Mouse (Mus musculus): Measurements from ENCODE around the gene S100a4. TPM values are rescaled to one million over a fixed set of nuclear protein-coding genes. Genes with fewer than 3 reads are reported as not detected.
A peak's percentile ranks its signal among the peaks of the same experiment; 100 is the strongest.

The S100a4 gene
- polyA plus RNA-seq, 3 experiments from 2014 or later: 65.2 to 589 (median 72.0) TPM

DNA sequence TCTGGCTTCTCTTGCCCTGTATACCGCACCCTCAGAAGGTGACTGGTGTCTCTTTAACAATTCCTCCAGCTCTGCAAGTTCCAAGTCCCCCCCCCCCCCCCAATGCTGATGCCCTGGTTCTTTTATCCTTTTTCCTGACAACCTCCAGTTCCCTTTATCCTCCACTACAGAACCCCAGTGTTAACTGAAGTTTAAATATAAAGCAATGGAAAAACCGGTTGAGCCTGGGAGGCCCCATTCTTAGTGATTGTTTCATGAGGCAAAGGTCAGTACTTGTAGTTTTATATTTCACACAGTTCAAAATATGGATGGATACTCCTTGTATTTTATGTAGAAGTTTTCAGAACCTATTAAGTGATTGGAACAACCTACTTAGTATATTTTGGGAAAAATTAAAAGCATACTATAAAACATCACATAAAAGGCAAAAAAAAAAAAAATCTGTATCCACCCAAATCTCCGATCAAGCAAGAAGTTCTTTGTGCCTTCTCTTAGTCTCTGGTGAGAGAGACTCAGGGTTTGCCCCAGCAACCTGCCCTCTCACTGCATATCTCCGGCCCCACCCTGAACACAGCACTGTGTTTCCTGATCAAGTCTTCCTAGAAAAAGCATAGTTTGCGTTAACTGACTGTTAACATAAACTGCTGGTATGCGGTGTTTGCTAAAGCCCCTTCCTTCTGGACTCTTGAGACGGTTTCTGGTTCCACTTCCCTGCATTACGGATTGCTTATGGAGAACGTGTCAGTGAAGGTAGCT lies 22.9 kb downstream of the S100a4 start:
- ATAC-seq: no peak

DNA sequence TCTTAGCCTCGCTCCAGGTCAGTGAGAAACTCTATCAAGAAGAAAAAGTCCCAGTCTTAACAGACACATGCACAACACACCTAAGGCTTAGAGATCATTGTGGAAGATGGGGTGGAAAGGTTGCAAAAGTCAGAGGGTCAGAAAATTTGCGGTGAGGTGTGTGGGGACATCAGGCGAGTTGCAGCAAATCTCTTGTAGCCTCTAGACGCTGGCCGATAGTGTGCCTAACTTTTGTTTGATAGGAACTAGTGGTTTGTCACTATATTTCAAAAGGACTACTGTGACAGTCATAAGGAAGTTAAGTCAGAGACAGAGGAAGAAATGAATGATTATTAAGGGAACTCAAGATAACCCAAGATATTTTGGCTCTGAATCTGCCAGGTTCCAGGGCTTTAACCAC lies 23.8 kb downstream of the S100a4 start:
- ATAC-seq: no peak

DNA sequence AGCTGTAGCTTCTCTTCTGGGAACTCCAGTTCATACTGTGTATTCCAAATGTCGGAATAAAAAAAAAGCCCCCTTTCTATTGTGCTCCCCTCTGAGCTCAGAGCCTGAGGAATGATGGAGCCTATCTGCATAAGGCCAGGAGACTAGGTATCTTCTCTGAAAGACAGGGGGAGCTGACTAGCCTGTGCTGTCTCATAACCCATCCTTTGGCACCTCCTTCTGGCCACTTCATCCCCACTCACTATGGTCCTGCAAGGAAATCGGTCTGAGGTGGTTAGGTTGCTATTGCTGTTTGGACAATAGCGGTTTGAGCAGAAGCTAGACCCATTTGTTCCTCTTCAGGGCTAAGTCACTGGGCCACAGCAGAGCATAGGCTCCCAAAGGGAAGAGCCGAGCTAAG lies 24.2 kb downstream of the S100a4 start:
- no peak for ATAC-seq

DNA sequence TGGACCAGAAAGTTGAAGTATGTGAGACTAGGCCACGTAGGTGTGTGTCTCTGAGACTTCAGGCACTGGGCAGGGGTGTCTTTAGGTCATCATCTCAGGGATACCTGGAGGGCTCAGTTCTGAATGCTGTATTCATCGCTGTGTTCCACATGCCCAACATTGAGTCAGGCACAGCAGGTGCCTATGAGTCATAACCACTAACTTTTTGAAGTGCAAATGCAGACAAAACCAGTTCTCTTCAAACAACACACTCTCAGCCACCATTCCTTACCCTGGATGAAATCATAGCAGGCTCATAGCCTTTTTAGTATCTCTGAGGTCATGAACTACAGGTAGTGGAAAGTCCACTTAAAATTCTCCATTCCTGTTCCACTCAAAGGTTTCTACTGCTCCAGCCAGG lies 25.7 kb downstream of the S100a4 start:
- peak; percentile 54 for ATAC-seq

DNA sequence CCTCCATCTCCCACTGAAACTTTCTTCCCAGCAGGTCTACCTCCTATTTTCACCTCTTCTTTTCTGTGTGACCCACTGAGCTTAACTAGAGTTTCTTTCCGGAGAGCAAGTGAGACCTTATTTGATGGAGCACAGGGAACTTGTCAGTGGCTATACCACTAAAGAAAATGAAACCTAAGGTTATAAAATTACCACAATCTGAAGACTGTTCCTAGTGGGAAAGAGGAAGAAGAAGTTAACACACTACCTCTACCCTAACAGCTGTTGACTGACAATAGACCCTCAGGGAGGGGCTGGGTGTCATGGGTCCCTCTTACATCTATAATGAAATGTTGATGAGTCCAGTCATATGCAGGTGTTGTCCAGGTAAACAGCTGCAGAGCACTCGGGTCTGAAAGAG lies 28.4 kb downstream of the S100a4 start:
- ATAC-seq: no peak

DNA sequence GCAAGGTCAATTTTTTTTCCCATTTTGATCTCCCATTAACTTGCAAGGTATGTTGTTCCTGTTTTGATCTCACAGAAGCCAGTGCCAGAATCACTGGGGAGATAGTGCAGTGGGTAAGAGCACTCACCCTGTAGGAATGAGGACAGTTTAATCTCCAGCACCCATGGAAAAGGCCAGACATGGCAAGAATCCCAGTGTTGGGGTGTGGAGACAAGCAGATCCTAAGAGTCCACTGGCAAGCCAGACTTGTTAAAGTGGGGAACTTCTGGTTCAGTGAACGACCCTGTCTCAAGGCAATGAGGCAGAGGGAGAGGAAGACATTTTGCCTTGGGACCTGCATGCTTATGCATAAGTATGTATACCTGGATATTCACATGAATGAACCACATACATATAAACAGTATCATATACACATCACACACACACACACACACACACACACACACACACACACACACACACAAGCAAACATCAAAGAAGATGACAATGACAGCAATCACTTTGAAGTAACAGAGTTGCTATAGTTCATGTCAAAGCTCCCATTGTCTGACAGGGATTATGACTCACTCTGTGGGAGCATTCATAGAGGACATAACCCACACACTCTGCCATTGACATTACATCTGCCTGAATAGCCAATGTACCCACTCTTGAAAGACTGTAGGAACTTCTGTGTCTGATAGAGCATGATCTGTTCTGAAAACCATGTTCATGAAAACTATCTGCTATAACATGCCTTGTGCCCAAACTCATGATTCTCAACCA lies 35.1 kb downstream of the S100a4 start:
- ATAC-seq: no peak

DNA sequence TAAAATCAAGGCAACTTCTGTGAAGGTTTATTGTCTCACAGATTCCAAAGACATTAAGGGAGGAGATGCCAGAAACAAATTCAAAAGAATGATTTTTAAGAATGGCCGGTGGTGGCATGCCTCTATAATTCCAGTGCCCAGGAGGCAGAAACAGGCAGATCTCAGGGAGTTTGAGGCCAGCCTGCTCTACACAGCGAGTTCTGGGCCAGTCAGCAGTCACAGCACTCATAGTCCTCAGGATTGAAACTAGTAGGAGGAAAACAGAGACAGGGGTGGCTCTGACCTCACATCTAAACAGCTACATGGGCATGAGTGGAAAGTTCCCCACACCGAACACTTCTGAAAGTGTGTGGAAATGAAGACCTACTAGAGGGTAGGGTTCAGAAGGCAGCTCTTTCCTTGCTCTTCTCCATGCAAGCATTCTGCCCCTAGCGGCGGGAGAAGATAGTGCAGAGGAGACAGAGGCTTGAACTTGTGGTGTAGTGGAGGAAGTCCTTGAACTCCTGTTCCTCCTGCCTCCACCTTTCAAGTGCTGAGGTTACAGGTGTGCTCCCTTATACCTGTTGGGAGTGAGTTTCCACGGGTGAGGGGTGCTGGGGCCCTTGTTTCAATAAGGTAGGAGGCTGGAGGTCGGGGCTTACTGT lies 36.1 kb downstream of the S100a4 start:
- peak; percentile 74 for ATAC-seq

DNA sequence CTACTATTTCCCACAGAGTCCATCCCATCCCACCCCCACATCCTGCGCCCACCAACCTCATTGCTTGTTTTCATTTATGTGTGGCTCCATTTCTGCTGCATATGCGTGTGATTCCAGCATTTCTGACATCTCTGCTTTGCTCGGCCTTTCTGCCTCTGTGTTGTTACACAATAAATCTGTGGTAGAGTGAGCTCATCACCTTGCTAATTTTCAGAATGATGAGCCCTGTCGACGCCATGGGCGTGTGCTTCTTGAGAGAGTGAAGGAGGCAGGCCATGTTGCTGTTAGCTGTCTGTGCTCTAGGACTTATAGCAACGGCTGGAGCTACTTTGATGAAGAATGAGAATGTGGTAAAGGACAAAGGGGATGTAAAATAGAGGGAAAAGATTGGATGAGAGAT lies 37.4 kb downstream of the S100a4 start:
- ATAC-seq: no peak

DNA sequence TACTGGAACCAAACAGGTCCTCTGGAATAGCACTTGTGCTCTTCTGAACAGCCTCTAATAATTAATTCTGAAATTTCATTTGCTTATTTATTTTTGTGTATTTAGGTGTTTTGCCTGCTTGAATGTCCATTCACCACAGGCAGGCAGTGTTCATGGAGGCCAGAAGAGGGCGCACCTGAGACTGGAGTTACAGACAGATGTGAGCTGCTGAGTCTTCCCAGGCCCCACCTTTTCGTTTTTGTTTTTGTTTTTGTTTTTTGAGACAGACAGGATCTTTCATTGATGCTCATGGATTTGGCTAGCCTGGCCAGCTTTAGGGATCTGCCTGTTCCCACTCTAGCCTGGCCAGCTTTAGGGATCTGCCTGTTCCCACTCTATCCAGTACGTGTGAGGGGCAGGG lies 40.6 kb downstream of the S100a4 start:
- no peak for ATAC-seq

DNA sequence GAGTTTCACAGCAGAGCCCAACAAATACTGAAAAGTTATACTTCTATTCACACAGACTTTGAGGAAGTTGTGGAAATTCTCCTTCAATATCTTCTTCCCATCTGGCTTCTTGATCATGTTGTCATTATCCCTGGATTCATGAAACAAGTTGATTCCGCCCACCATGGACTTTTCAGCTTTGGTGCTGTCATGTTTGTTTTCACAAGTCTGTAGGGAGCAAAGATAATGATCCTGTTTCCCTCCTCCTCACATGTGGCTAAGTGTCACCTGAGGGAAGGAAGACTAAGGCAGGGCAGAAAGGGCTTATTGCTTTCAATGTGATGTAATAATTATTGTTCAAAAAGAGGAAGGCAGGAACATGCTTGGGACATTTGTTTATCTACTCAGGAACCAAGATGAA lies 43.7 kb downstream of the S100a4 start:
- no peak for ATAC-seq

DNA sequence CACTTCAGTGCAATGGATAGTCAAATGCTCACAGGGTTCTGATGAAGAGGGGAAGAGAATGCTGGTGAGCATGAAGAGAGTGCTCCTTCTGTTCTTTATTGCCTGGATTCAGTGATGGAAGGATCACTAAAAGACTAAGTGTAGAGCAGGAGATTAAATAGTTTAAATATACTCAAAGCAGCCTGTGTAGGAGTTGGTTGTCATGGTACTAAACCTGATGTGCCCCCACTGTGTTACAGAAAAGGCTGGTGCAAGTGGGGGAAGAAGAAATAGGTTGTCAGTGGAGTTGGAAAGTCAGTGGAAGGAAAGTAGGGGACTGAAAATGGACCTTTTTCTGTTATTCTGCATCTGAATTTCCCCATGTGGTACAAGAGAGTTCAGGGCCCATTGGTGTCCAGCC lies 45.4 kb downstream of the S100a4 start:
- ATAC-seq: no peak

DNA sequence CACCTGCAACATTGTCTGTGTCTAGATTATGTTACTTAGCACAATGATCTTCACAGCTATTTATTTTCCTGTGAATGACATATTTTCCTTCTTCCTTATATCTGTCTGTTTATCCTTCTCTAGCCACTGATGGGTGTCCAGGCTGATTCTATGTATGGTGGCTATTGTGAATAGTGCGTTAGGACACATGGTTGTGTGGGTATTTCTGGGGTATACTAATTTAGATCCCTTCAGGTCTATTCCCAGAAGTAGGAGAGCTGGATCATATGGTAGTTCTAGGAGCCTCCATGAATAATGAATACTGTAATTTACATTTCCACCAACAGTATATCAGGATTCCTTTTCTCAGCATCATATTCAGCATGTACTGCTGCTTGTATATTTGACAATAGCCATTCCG lies 46.3 kb downstream of the S100a4 start:
- ATAC-seq: no peak

DNA sequence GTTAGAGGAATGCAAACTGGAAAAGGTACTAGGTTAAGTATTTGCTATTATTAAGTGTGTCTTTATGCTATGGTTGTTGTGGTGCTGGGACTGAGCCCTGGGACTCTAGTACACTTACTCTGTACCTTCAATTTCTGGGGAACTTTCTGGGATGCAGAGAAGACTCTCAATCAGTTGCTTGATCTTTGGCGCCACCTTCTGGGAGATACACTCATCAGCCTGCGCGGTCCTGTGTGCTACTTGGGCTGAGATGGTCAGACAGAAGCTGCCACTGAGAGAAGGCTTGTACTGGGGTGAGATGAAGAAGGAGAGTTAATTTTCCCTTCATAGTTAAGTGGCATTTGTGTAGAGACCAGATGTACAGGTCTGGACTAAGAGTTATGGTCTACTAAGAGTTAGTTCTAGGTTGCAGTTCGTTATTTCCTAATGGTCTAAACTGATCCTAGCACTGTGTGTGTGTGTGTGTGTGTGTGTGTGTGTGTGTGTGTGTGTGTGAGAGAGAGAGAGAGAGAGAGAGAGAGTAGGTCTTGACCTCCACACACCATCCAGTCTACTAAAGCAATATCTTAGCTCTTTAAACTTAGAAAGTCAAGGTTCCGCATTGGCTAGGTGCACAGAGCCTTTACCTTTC lies 49.4 kb downstream of the S100a4 start:
- ATAC-seq: no peak

DNA sequence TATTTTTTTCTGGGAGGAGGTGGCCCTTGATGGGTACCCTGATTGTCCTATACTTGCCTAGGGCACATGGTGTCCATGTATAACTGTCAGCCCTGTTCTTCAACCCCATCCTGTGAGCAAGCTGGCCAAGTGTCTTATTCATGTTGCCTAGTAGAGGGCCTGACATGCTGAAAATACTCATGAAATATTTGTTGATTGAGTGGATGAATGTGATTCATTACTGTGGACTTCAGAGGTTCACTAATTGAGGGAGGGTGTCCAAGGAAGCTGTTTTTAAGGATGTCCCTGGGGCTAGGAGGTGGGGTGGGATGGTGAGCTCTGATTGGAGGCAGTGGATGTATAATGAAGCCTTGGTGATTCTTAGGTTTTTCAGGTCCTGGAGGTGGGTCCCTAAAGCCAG lies 50.1 kb downstream of the S100a4 start, which contains the start of gene S100a7a:
TSS of gene S100a7a (plus strand) at position 301 of the 400 bp plus-strand sequence.
- no peak for ATAC-seq

Other genes with a start within 250 kb of the S100a4 start
- under 1 TPM in 1 of 3 experiments, not detected in 2; 0.31 TPM for gene Slc27a3, start 213.8 kb upstream of the S100a4 start, polyA plus RNA-seq (2017; shearing (Covaris generic))
- gene Ints3, start 170.1 kb upstream of the S100a4 start, polyA plus RNA-seq (2017; shearing (Covaris generic)): 10 to 100 TPM; 15.6 to 18.0 (median 17.6) TPM
- not detected for gene Npr1, start 137.9 kb upstream of the S100a4 start, polyA plus RNA-seq (2017; shearing (Covaris generic))
- gene Ilf2, start 127.6 kb upstream of the S100a4 start, polyA plus RNA-seq (2017; shearing (Covaris generic)): 100 to 1,000 TPM; 107 to 118 (median 118) TPM
- gene Snapin, start 112.7 kb upstream of the S100a4 start, polyA plus RNA-seq (2017; shearing (Covaris generic)): 10 to 100 TPM; 53.6 to 73.0 (median 71.1) TPM
- 10 to 100 TPM; 49.4 to 62.9 (median 62.1) TPM for gene Chtop, start 94.3 kb upstream of the S100a4 start, polyA plus RNA-seq (2017; shearing (Covaris generic))
- 1 to 10 TPM; 2.6 to 7.6 (median 5.1) TPM for gene S100a1, start 89.4 kb upstream of the S100a4 start, polyA plus RNA-seq (2017; shearing (Covaris generic))
- 100 to 1,000 TPM; 188 to 341 (median 192) TPM for gene S100a13, start 89.3 kb upstream of the S100a4 start, polyA plus RNA-seq (2017; shearing (Covaris generic))
- gene S100a14, start 76.9 kb upstream of the S100a4 start, polyA plus RNA-seq (2017; shearing (Covaris generic)): under 1 TPM in 1 of 3 experiments, not detected in 2; 0.40 TPM
- not detected for gene S100a16, start 66.5 kb upstream of the S100a4 start, polyA plus RNA-seq (2017; shearing (Covaris generic))
- gene S100a3, start 43.2 kb upstream of the S100a4 start, polyA plus RNA-seq (2017; shearing (Covaris generic)): 1 to 10 TPM; 1.4 to 4.9 (median 2.4) TPM
- gene S100a2, start 13.5 kb upstream of the S100a4 start, polyA plus RNA-seq (2017; shearing (Covaris generic)): 1 to 10 TPM in 1 of 3 experiments, not detected in 2; 2.6 TPM
- not detected for gene Gm42674, start 1.9 kb upstream of the S100a4 start, polyA plus RNA-seq (2017; shearing (Covaris generic))
- not detected for gene S100a5, start 4.8 kb downstream of the S100a4 start, polyA plus RNA-seq (2017; shearing (Covaris generic))
- gene S100a6, start 9.1 kb downstream of the S100a4 start, polyA plus RNA-seq (2017; shearing (Covaris generic)): 1,000 to 10,000 TPM in 1 of 3 experiments, 100 to 1,000 TPM in 2; 212 to 1,342 (median 247) TPM
- not detected for gene S100a7a, start 50.2 kb downstream of the S100a4 start, polyA plus RNA-seq (2017; shearing (Covaris generic))
- 1 to 10 TPM in 1 of 3 experiments, not detected in 2; 7.4 TPM for gene S100a8, start 65.2 kb downstream of the S100a4 start, polyA plus RNA-seq (2017; shearing (Covaris generic))
- gene S100a9, start 92.0 kb downstream of the S100a4 start, polyA plus RNA-seq (2017; shearing (Covaris generic)): 1 to 10 TPM in 1 of 3 experiments, under 1 TPM in 1, not detected in 1; 0.70 to 3.0 TPM
- gene Pglyrp4, start 123.1 kb downstream of the S100a4 start, polyA plus RNA-seq (2017; shearing (Covaris generic)): not detected
- gene Gm5849, start 174.1 kb downstream of the S100a4 start, polyA plus RNA-seq (2017; shearing (Covaris generic)): not detected

Data from inflammation-experienced regulatory T-cells, adult 6 months (primary cell).